Mouse (Mus musculus) embryonic facial prominence, embryonic 11.5 days (tissue): ENCODE data around the gene Edar. TPM values are rescaled to one million over a fixed set of nuclear protein-coding genes. Genes with fewer than 3 reads are reported as not detected.
"Not testable (repeated sequence)": the region's sequence is repeated elsewhere in the genome, so short reads cannot be mapped to it uniquely, and the experiment has no call there.

Experiments
- ATAC-seq: fragments of 200-750 bp; cut with Nextera tagmentation; replicated peaks from 2 replicates; pipeline ENCODE4 v1.8.0; 2017; ENCODE audit warnings: low read depth; ENCODE audit not compliant: insufficient number of reproducible peaks, low FRiP score, low TSS enrichment
- DNase-seq: peaks from one replicate; pipeline ENCODE4 v3.0.0-alpha.2; 2015; ENCODE audit warnings: low spot score
- H3K27ac ChIP-seq: fragments of 300-500 bp; sonication (generic); replicated peaks from 2 replicates; pipeline ENCODE4 v1.5.1; 2014; ENCODE audit warnings: mild to moderate bottlenecking, low read depth, low read length, control low read depth
- H3K27me3 ChIP-seq: fragments of 300-500 bp; sonication (generic); 2 replicates; pipeline ENCODE4 v1.6.1; 2014; ENCODE audit warnings: mild to moderate bottlenecking, low read length, moderate library complexity, mixed read lengths; ENCODE audit not compliant: control insufficient read depth, insufficient read depth
- H3K36me3 ChIP-seq: fragments of 300-500 bp; sonication (generic); replicated peaks from 2 replicates; pipeline ENCODE4 v1.6.1; 2014; ENCODE audit warnings: low read depth, mild to moderate bottlenecking, low read length, moderate library complexity, mixed read lengths; ENCODE audit not compliant: control insufficient read depth, insufficient read depth
- H3K4me1 ChIP-seq: fragments of 300-500 bp; sonication (generic); 2 replicates; pipeline ENCODE4 v1.6.1; 2014; ENCODE audit warnings: low read length, mixed read lengths; ENCODE audit not compliant: control insufficient read depth, insufficient read depth
- H3K4me2 ChIP-seq: fragments of 300-500 bp; sonication (generic); 2 replicates; pipeline ENCODE4 v1.6.1; 2014; ENCODE audit warnings: low read depth, mild to moderate bottlenecking, control low read depth, low read length, moderate library complexity
- H3K4me3 ChIP-seq: fragments of 300-500 bp; sonication (generic); 2 replicates; pipeline ENCODE4 v1.5.1; 2014; ENCODE audit warnings: low read depth, low read length, control low read depth
- H3K9ac ChIP-seq: fragments of 300-500 bp; sonication (generic); replicated peaks from 2 replicates; pipeline ENCODE4 v1.6.1; 2014; ENCODE audit warnings: mild to moderate bottlenecking, control low read depth, low read length
- H3K9me3 ChIP-seq: fragments of 300-500 bp; sonication (generic); replicated peaks from 2 replicates; pipeline ENCODE4 v1.6.1; 2016; ENCODE audit warnings: mild to moderate bottlenecking, low read length, inconsistent platforms, mixed read lengths; ENCODE audit not compliant: control insufficient read depth
- WGBS: fragments of 180-500 bp; shearing (Covaris S2); extraction: QIAGEN DNeasy Blood & Tissue Kit; methylation state at CpG from one replicate; pipeline ENCODE4 v1.1.7; 2014; 5-methylcytosine and 5-hydroxymethylcytosine counted together
- polyA plus RNA-seq: library from polyadenylated mRNA; unstranded; fragments of >200 nt; fragmentation: Nextera tagmentation; extraction: Ambion mirVana; gene quantifications from 2 replicates; pipeline ENCODE4 v1.2.1, GENCODE M21; 2014

Edar gene
- polyA plus RNA-seq, result 0.52 and 0.78 TPM in 2 replicates

- 0 out of 2 replicates have a peak, but pooled peaks cover 2% of the 10 kb centered on the region for H3K27me3 ChIP-seq
- H3K9me3 ChIP-seq, result no peaks in the 10 kb centered on the region
- H3K9ac ChIP-seq, result peak within 1 kb of the TSS; percentile 41; the same call in 1 of the 2 replicates
- H3K4me2 ChIP-seq, result peak within 1 kb of the TSS; percentile 51
- no peaks in the 10 kb centered on the region for H3K4me1 ChIP-seq
- WGBS, result under 1% methylated on average over 20 of the region's 20 CpGs
- H3K36me3 ChIP-seq, result no peaks in the 10 kb centered on the region
- H3K27ac ChIP-seq, result no peak within 1 kb of the TSS
- DNase-seq (peak; percentile 88), ATAC-seq (peak; percentile 70; the same call in 1 of the 2 replicates)
- H3K4me3 ChIP-seq, result peak within 1 kb of the TSS; percentile 27
Observed at GRCm38 (mm10) chr10:58675533-58675932, at the start of gene Edar. Gene Edar, minus strand, starts transcription at chr10:58675654.

DNA sequence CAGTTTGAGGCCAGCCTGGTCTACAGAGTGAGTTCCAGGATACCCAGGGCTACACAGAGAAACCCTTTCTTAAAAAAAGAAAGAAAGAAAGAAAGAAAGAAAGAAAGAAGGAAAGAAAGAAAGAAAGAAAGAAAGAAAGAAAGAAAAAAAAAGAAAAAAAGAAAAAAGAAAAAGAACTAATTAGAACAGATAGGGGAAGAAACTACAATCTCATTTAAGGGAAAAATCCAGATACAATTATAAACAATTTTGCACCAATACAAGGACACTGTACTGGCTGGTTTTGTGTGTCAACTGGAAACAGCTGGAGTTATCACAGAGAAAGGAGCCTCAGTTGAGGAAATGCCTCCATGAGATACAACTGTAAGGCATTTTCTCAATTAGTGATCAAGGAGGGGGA lies 42.7 kb upstream of the Edar start, which contains the start of gene Gm17542:
Gene Gm17542, minus strand, starts transcription at position 101 of the 400 bp plus-strand sequence.
- not testable (repeated sequence) for H3K4me1 ChIP-seq, H3K4me2 ChIP-seq, H3K4me3 ChIP-seq, H3K27me3 ChIP-seq, ATAC-seq, H3K9me3 ChIP-seq, H3K9ac ChIP-seq, H3K27ac ChIP-seq, H3K36me3 ChIP-seq, DNase-seq

GRCm38 (mm10) chr10:58714789-58715148 lies 39.3 kb upstream of the Edar start:
- WGBS, result 62% methylated on average over 3 of the region's 3 CpGs
- no peak overlapping the region; the same call in 1 of the 2 replicates for H3K4me2 ChIP-seq
- ATAC-seq (no peak), DNase-seq (no peak)
- no peak overlapping the region for H3K4me3 ChIP-seq
- no peak overlapping the region for H3K27ac ChIP-seq
- H3K9ac ChIP-seq, result no peak overlapping the region
- H3K4me1 ChIP-seq, result no peaks in the 10 kb centered on the region
- no peaks in the 10 kb centered on the region for H3K36me3 ChIP-seq
- H3K9me3 ChIP-seq, result no peaks in the 10 kb centered on the region
- no peaks in the 10 kb centered on the region for H3K27me3 ChIP-seq

DNA sequence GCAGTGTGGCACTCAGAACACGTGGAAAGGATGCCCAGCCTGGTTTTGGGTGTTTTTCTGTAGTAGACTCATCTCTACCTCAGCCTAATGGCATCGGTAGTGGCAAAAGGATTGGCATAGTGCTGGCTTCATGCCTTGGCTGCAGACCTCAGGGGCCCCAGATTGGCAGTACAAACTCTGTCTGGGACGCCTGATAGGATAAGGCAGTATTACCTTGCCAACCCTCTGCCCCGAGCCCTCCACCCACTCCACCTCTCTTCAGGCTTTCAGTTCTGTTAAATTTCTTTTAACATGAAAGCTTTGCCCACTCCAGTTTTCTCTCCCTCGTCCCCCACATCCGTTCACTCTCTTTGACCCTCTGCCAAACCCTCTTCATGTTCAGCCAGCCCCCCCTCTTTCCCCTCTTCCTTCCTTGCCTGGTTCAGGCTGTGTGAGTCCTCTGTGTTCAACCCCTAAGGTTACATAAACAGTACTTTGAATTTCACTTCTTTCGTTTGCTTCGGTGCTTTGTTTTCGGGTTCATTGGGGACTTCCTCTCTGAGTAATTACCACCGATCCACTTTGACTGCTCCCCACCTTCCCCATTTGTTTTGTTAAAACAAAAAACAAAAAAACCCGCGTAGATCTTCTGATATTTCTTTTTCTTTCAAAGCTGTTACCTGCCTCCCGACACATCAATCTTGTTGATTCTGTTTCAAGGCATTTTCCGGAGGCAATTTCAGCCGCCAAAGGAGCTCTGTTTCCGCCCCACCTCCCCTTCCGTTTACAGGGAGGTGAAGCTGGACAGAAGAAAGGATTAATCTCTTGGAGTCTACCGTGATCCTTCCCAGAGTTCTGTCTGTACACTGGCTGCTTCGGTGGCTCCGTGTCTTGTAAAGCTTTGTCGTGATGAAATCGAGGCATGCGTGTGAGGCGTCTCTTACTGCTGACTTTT lies 38.7 kb upstream of the Edar start:
- H3K4me1 ChIP-seq, result no peaks in the 10 kb centered on the region
- H3K4me3 ChIP-seq, result no peak overlapping the region
- H3K9me3 ChIP-seq, result no peaks in the 10 kb centered on the region
- H3K36me3 ChIP-seq, result no peaks in the 10 kb centered on the region
- H3K9ac ChIP-seq, result no peak overlapping the region
- ATAC-seq, result no peak
- peak; percentile 31 for DNase-seq
- H3K4me2 ChIP-seq, result peak overlapping the region; percentile 24; the same call in 1 of the 2 replicates
- no peaks in the 10 kb centered on the region for H3K27me3 ChIP-seq
- no peak overlapping the region for H3K27ac ChIP-seq
- WGBS, result 27% methylated on average over 24 of the region's 24 CpGs

GRCm38 (mm10) chr10:58713225-58713624 lies 37.8 kb upstream of the Edar start:
- no peaks in the 10 kb centered on the region for H3K4me1 ChIP-seq
- ATAC-seq (no peak), DNase-seq (no peak)
- H3K36me3 ChIP-seq, result no peaks in the 10 kb centered on the region
- WGBS, result 88% methylated on average over 7 of the region's 7 CpGs
- H3K4me2 ChIP-seq, result no peak overlapping the region
- no peaks in the 10 kb centered on the region for H3K27me3 ChIP-seq
- no peak overlapping the region for H3K9ac ChIP-seq
- no peak overlapping the region for H3K4me3 ChIP-seq
- H3K9me3 ChIP-seq, result no peaks in the 10 kb centered on the region
- no peak overlapping the region for H3K27ac ChIP-seq

DNA sequence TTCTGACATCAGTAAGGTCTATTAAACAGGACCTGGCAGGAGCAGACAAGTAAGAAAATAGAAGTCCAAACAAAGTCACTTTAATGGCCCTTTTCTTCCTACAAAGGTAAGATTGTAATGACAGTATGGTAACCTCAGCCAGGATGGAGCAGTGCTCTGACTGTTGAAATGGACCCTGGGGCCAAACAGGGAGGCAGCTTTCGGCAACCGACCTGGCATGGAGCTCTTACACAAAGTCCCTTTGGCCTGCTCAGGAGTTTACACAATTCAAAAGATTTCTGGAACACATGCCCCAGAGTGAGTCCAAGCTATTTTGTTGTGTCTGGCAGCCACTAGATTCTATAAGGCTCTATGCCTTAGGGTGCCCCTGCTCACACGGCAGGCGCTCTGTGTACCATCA lies 33.6 kb upstream of the Edar start:
- Histone ChIP-seq H3K36me3 (no peaks in the 10 kb centered on the region), H3K27ac (no peak overlapping the region)

DNA sequence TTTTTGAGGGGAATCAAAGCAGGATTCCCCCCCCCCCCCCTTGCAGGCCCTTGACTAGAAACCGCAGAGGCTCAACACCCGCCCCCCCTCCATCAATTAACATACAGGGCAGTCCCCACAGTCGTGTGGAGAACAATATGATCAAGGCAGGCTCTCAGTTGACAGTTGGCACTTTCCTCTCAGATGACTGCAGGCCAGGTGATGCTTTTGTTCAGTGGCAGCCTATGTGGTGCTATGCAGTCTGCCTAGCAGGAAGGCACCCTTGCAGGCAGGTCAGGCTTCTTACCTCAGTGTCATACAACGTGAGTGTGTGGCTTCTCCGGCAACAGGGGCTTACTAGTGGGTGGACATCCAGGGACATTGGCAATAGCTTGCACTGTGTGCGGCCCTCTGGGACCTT lies 25.1 kb upstream of the Edar start:
- ATAC-seq (no peak), DNase-seq (no peak)
- 55% methylated on average over 6 of the region's 6 CpGs for WGBS

More for the DNA sequence above, 33.6 kb upstream of the Edar start:
- no peak for DNase-seq
- Histone ChIP-seq H3K9ac (no peak overlapping the region), H3K27me3 (no peaks in the 10 kb centered on the region), H3K9me3 (no peaks in the 10 kb centered on the region), H3K4me3 (no peak overlapping the region), H3K4me1 (no peaks in the 10 kb centered on the region), H3K4me2 (no peak overlapping the region)
- no peak for ATAC-seq
- 87% methylated on average over 4 of the region's 4 CpGs for WGBS

GRCm38 (mm10) chr10:58700160-58700559 lies 24.7 kb upstream of the Edar start:
- Histone ChIP-seq H3K36me3 (no peaks in the 10 kb centered on the region), H3K4me2 (no peak overlapping the region), H3K27ac (no peak overlapping the region), H3K9me3 (no peaks in the 10 kb centered on the region), H3K4me1 (no peaks in the 10 kb centered on the region), H3K27me3 (no peaks in the 10 kb centered on the region), H3K9ac (no peak overlapping the region), H3K4me3 (no peak overlapping the region)
- 44% methylated on average over 4 of the region's 4 CpGs for WGBS
- DNase-seq, result no peak
- ATAC-seq, result no peak

More for the DNA sequence above, 25.1 kb upstream of the Edar start:
- Histone ChIP-seq H3K27ac (no peak overlapping the region), H3K4me2 (no peak overlapping the region), H3K36me3 (no peaks in the 10 kb centered on the region), H3K27me3 (no peaks in the 10 kb centered on the region), H3K4me1 (no peaks in the 10 kb centered on the region), H3K9me3 (no peaks in the 10 kb centered on the region), H3K4me3 (no peak overlapping the region), H3K9ac (no peak overlapping the region)
